Mouse (Mus musculus): Measurements from ENCODE around the gene Klrb1f.

DNA sequence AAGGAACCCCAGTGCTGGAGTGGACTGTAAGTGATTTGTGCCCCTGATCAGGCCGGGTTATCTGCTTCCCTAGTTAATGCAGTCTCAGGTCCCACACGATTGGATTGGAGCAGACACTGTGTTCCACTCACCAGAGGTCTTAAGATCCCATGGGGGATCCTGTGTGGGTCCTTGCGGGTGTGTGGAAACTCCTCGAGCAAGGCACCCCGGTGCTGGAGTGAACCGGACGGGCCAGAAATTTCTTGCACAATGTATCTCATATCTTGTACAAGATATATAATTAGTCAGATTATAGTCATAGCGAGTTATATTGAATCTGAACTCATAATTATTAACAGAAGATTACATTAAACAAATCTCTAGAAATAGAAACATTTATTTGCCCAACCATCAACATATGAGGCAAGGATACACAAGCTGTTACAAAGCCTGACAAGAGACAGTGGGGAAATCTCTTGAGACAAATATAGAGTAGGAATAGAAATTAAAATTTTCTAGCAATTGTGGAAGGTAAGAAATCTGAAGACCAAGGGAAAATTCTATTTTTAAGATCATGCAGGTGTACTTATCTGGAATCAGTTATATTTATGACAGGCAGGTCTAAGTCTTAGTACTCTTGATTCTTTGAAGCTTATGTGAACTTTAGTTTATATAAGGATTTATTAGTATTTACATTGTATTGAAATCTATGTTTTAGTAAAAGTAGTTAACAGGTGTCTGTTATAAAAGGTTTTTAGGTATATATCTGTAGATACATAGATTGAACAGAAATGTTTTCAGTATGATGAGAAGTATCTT lies 18.1 kb upstream of the Klrb1f start:
- no peak for TF ChIP-seq POLR2A (IDR thresholded peaks at IDR 0.05; ENCODE audit: insufficient read length, low read depth)
- TF ChIP-seq TCF12 (IDR thresholded peaks at IDR 0.05; ENCODE audit: insufficient read depth, poor library complexity, severe bottlenecking), result no peak
- no peak for TF ChIP-seq MYOG (IDR thresholded peaks at IDR 0.05; ENCODE audit: control insufficient read depth in 1 of 3, insufficient read depth in 1 of 3, insufficient read length in 2 of 3, low read depth in 2 of 3)
- no peak for TF ChIP-seq MAX (IDR thresholded peaks at IDR 0.05; ENCODE audit: low read depth)
- no peak for TF ChIP-seq E2F4 (IDR thresholded peaks at IDR 0.05; ENCODE audit: insufficient read depth)
- TF ChIP-seq TCF3 (IDR thresholded peaks at IDR 0.05; ENCODE audit: insufficient read length, low read depth), result no peak

Measured in myocyte (in vitro differentiated cells).